Mouse (Mus musculus): Measurements from ENCODE around the gene Gm525. TPM values are rescaled to one million over a fixed set of nuclear protein-coding genes. Genes with fewer than 3 reads are reported as not detected.
"Not testable (repeated sequence)": the region's sequence is repeated elsewhere in the genome, so short reads cannot be mapped to it uniquely, and the experiment has no call there.

The Gm525 gene
- total and polyA plus RNA-seq, 3 experiments = not detected

GRCm38 (mm10) chr11:89078305-89078704 lies 4.7 kb downstream of the Gm525 start:
- no peaks in the 10 kb centered on the region for H3K79me2 ChIP-seq (ENCODE audit: control insufficient read depth, insufficient read depth, low read length, poor library complexity)
- H3K27ac ChIP-seq (ENCODE audit: control insufficient read depth, low read depth, low read length) = no peak overlapping the region
- no peaks in the 10 kb centered on the region for H3K36me3 ChIP-seq (ENCODE audit: control insufficient read depth in 1 of 2, insufficient read depth in 2 of 2, low read length in 2 of 2)
- H3K4me3 ChIP-seq (ENCODE audit: control insufficient read depth in 1 of 2, insufficient read depth in 1 of 2, low read depth in 2 of 2, low read length in 2 of 2) = no peak overlapping the region
- H3K27me3 ChIP-seq (ENCODE audit: control insufficient read depth in 1 of 2, insufficient read depth in 2 of 2, low read length in 2 of 2) = peaks cover 5 to 7% of the 10 kb centered on the region in 2 experiments
- no peaks in the 10 kb centered on the region for H3K9me3 ChIP-seq (replicated peaks; ENCODE audit: insufficient read depth, low read length)
- no peak for TF ChIP-seq POLR2AphosphoS2 (IDR thresholded peaks at IDR 0.05; ENCODE audit: low read length)
- DNase-seq (ENCODE audit: low read depth, low spot score) = no peak
- H3K4me1 ChIP-seq (ENCODE audit: control insufficient read depth in 1 of 2, insufficient read depth in 2 of 2, low read length in 2 of 2) = no peaks in the 10 kb centered on the region
- H3K9ac ChIP-seq (ENCODE audit: control insufficient read depth, low read depth, low read length, poor library complexity, severe bottlenecking) = no peak overlapping the region

- H3K27me3 ChIP-seq (ENCODE audit: control insufficient read depth in 1 of 2, insufficient read depth in 2 of 2, low read length in 2 of 2) = peaks cover 0 to 5% of the 10 kb centered on the region in 2 experiments; a peak in 2 of 4 replicates
- DNase-seq (ENCODE audit: low read depth, low spot score) = no peak
- no peak overlapping the region for H3K27ac ChIP-seq (ENCODE audit: control insufficient read depth, low read depth, low read length)
- H3K36me3 ChIP-seq (ENCODE audit: control insufficient read depth in 1 of 2, insufficient read depth in 2 of 2, low read length in 2 of 2) = no peaks in the 10 kb centered on the region
- no peaks in the 10 kb centered on the region for H3K9me3 ChIP-seq (replicated peaks; ENCODE audit: insufficient read depth, low read length)
- no peak overlapping the region for H3K4me3 ChIP-seq (ENCODE audit: control insufficient read depth in 1 of 2, insufficient read depth in 1 of 2, low read depth in 2 of 2, low read length in 2 of 2)
- H3K79me2 ChIP-seq (ENCODE audit: control insufficient read depth, insufficient read depth, low read length, poor library complexity) = no peaks in the 10 kb centered on the region
- no peaks in the 10 kb centered on the region for H3K4me1 ChIP-seq (ENCODE audit: control insufficient read depth in 1 of 2, insufficient read depth in 2 of 2, low read length in 2 of 2)
- no peak for TF ChIP-seq EP300 (IDR thresholded peaks at IDR 0.05; ENCODE audit: low read depth in 1 of 2, low read length in 2 of 2)
- TF ChIP-seq POLR2AphosphoS2 (IDR thresholded peaks at IDR 0.05; ENCODE audit: low read length) = no peak
- TF ChIP-seq GABPA (IDR thresholded peaks at IDR 0.05; ENCODE audit: low read depth, low read length) = no peak
- TF ChIP-seq ZMIZ1 (IDR thresholded peaks at IDR 0.05; ENCODE audit: low read depth, low read length) = no peak
- no peak for TF ChIP-seq MAX (IDR thresholded peaks at IDR 0.05; ENCODE audit: low read length)
- TF ChIP-seq UBTF (IDR thresholded peaks at IDR 0.05; ENCODE audit: borderline replicate concordance, insufficient read depth, low read depth, low read length) = no peak
- H3K9ac ChIP-seq (ENCODE audit: control insufficient read depth, low read depth, low read length, poor library complexity, severe bottlenecking) = no peak overlapping the region
Observed at GRCm38 (mm10) chr11:89078996-89079680, 5.5 kb downstream of the Gm525 start.

GRCm38 (mm10) chr11:89081906-89082305 lies 8.3 kb downstream of the Gm525 start:
- not testable (repeated sequence) for H3K79me2 ChIP-seq (ENCODE audit: control insufficient read depth, insufficient read depth, low read length, poor library complexity); H3K36me3 ChIP-seq (ENCODE audit: control insufficient read depth in 1 of 2, insufficient read depth in 2 of 2, low read length in 2 of 2); DNase-seq (ENCODE audit: low read depth, low spot score); H3K4me1 ChIP-seq (ENCODE audit: control insufficient read depth in 1 of 2, insufficient read depth in 2 of 2, low read length in 2 of 2); H3K9me3 ChIP-seq (replicated peaks; ENCODE audit: insufficient read depth, low read length); H3K27ac ChIP-seq (ENCODE audit: control insufficient read depth, low read depth, low read length); H3K27me3 ChIP-seq (ENCODE audit: control insufficient read depth in 1 of 2, insufficient read depth in 2 of 2, low read length in 2 of 2); H3K9ac ChIP-seq (ENCODE audit: control insufficient read depth, low read depth, low read length, poor library complexity, severe bottlenecking); H3K4me3 ChIP-seq (ENCODE audit: control insufficient read depth in 1 of 2, insufficient read depth in 1 of 2, low read depth in 2 of 2, low read length in 2 of 2)

- not testable (repeated sequence) for H3K4me3 ChIP-seq (ENCODE audit: control insufficient read depth in 1 of 2, insufficient read depth in 1 of 2, low read depth in 2 of 2, low read length in 2 of 2); H3K36me3 ChIP-seq (ENCODE audit: control insufficient read depth in 1 of 2, insufficient read depth in 2 of 2, low read length in 2 of 2); H3K9ac ChIP-seq (ENCODE audit: control insufficient read depth, low read depth, low read length, poor library complexity, severe bottlenecking); H3K27ac ChIP-seq (ENCODE audit: control insufficient read depth, low read depth, low read length); H3K4me1 ChIP-seq (ENCODE audit: control insufficient read depth in 1 of 2, insufficient read depth in 2 of 2, low read length in 2 of 2); DNase-seq (ENCODE audit: low read depth, low spot score); H3K79me2 ChIP-seq (ENCODE audit: control insufficient read depth, insufficient read depth, low read length, poor library complexity); H3K27me3 ChIP-seq (ENCODE audit: control insufficient read depth in 1 of 2, insufficient read depth in 2 of 2, low read length in 2 of 2); H3K9me3 ChIP-seq (replicated peaks; ENCODE audit: insufficient read depth, low read length)
Observed at GRCm38 (mm10) chr11:89082691-89083090, 9.1 kb downstream of the Gm525 start.

Data from MEL (cell line).